ENCODE assay signal across 22 mouse cellular contexts in the genomic region with DNA sequence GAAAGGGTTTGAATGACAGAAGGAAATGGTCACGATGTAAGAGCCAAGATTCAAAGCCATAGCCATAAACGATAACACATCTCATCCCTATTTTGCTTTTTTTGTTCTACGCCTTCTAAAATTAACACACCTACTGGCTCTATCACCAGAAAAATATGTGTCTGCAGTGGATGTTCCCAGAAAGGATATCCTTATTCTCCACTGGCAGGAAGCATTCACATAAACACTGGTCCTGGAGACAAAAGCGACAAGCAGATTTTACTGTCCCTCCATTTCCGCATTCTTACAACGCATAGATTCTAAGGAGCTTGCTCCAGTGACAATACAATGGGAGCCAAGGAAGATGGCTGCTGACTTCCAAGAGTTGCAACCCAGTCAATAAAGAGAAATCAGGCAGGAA. TPM values are rescaled to one million over a fixed set of nuclear protein-coding genes. Genes with fewer than 3 reads are reported as not detected.
DNase-seq lines count a peak whose midpoint lies in the region; ATAC-seq and TF ChIP-seq lines count a peak whose summit lies in the region.
"Had no signal": no experiment of that assay in that cellular context is flagged by ENCODE, and none has a peak within 500 bp of the region (broad histone marks: within the 10 kb centered on the region; RNA-seq: fewer than 3 reads in every experiment).

No protein-coding gene starts in this region.

- peaks cover 6% of the 10 kb centered on the region; the same call in 1 of the 2 replicates for H3K36me3 ChIP-seq in heart, embryonic 13.5 days
- no peaks in the 10 kb centered on the region for H3K36me3 ChIP-seq in heart, embryonic 11.5 days (ENCODE audit: control insufficient read depth, insufficient read depth, low read length)
- no peaks in the 10 kb centered on the region; the same call in 1 of the 2 replicates for H3K36me3 ChIP-seq in lung, embryonic 16.5 days (ENCODE audit: control insufficient read depth, insufficient read depth, low read length)
- H3K36me3 ChIP-seq in lung, postnatal 0 days (ENCODE audit: insufficient read depth, low read length) = no peaks in the 10 kb centered on the region
- H3K36me3 ChIP-seq: embryonic facial prominence, embryonic 13.5 days had no signal

- H3K4me2 ChIP-seq in heart, embryonic 13.5 days = no peak overlapping the region
- no peak overlapping the region for H3K4me2 ChIP-seq in heart, embryonic 11.5 days
- no peak overlapping the region for H3K4me2 ChIP-seq in lung, embryonic 16.5 days (ENCODE audit: low read depth, low read length)
- H3K4me2 ChIP-seq in lung, postnatal 0 days (replicated peaks; ENCODE audit: low read depth, low read length) = no peak overlapping the region
- H3K4me2 ChIP-seq: embryonic facial prominence, embryonic 13.5 days; forebrain, embryonic 13.5 days; heart, embryonic 12.5 days; hindbrain, embryonic 14.5 days had no signal

- 73% methylated on average over 6 of the region's 6 CpGs for WGBS in heart, embryonic 13.5 days
- 87% methylated on average over 6 of the region's 6 CpGs for WGBS in heart, embryonic 11.5 days (ENCODE audit: insufficient replicate concordance)
- WGBS in lung, embryonic 16.5 days = 63% methylated on average over 6 of the region's 6 CpGs
- WGBS in lung, adult 2 months = 49% methylated on average over 6 of the region's 6 CpGs
- WGBS in lung, postnatal 0 days = 67% methylated on average over 6 of the region's 6 CpGs

- H3K27ac ChIP-seq in heart, embryonic 13.5 days (replicated peaks) = 0 out of 2 replicates have a peak overlapping the region, but pooled peaks have one; percentile 15
- no peak overlapping the region for H3K27ac ChIP-seq in heart, embryonic 11.5 days (ENCODE audit: low read depth, low read length)
- H3K27ac ChIP-seq in lung, embryonic 16.5 days (ENCODE audit: low read length) = no peak overlapping the region; the same call in 1 of the 2 replicates
- no peak overlapping the region for H3K27ac ChIP-seq in lung, postnatal 0 days (ENCODE audit: low read length)
- H3K27ac ChIP-seq: embryonic facial prominence, embryonic 13.5 days; forebrain, embryonic 13.5 days; hindbrain, embryonic 14.5 days had no signal

- H3K4me3 ChIP-seq in heart, embryonic 13.5 days = no peak overlapping the region
- no peak overlapping the region for H3K4me3 ChIP-seq in heart, embryonic 11.5 days (ENCODE audit: low read depth, low read length)
- no peak overlapping the region for H3K4me3 ChIP-seq in lung, embryonic 16.5 days (ENCODE audit: low read length)
- no peak overlapping the region for H3K4me3 ChIP-seq in lung, adult 2 months (replicated peaks; ENCODE audit: extremely low read depth, low read depth, low read length)
- no peak overlapping the region for H3K4me3 ChIP-seq in lung, postnatal 0 days (ENCODE audit: low read depth, low read length)
- H3K4me3 ChIP-seq: embryonic facial prominence, embryonic 13.5 days; forebrain, embryonic 13.5 days; heart, embryonic 12.5 days had no signal

- no peaks in the 10 kb centered on the region for H3K27me3 ChIP-seq in heart, embryonic 13.5 days (replicated peaks)
- H3K27me3 ChIP-seq in heart, embryonic 11.5 days (ENCODE audit: control insufficient read depth, insufficient read depth, low read length) = no peaks in the 10 kb centered on the region
- no peaks in the 10 kb centered on the region for H3K27me3 ChIP-seq in lung, embryonic 16.5 days (ENCODE audit: control insufficient read depth, insufficient read depth, low read depth, low read length)
- no peaks in the 10 kb centered on the region for H3K27me3 ChIP-seq in lung, postnatal 0 days (replicated peaks; ENCODE audit: insufficient read depth, low read length)
- H3K27me3 ChIP-seq: embryonic facial prominence, embryonic 13.5 days; forebrain, embryonic 13.5 days; heart, embryonic 12.5 days had no signal

- TF ChIP-seq CTCF in lung, adult 2 months (IDR thresholded peaks at IDR 0.05; ENCODE audit: insufficient read depth, low read length) = no peak
- no peak for TF ChIP-seq CTCF in lung, postnatal 0 days (IDR thresholded peaks at IDR 0.05)

- no peak for DNase-seq in lung, adult 2 months
- peak; percentile 55 for DNase-seq in lung, postnatal 0 days (ENCODE audit: low spot score)
- peak; percentile 15 for DNase-seq in lung, postnatal 36 days
- no peak for DNase-seq in gastrocnemius, adult 8-10 months (ENCODE audit: low spot score in 2 of 2)
- DNase-seq: adrenal gland, postnatal 10 days; cerebellum, adult 18-20 months; cerebellum, adult 9-11 months; cerebellum, postnatal 36 days; forebrain, postnatal 0 days; gastrocnemius, postnatal 10 days; heart, adult 18-20 months; heart, postnatal 10 days; heart, postnatal 4 days had no signal

- H3K4me1 ChIP-seq in heart, embryonic 13.5 days = peaks cover 38% of the 10 kb centered on the region
- no peaks in the 10 kb centered on the region for H3K4me1 ChIP-seq in heart, embryonic 11.5 days (ENCODE audit: control insufficient read depth, insufficient read depth, low read length)
- H3K4me1 ChIP-seq in lung, embryonic 16.5 days (replicated peaks; ENCODE audit: control insufficient read depth, insufficient read depth, low read length) = no peaks in the 10 kb centered on the region
- H3K4me1 ChIP-seq in lung, adult 2 months (ENCODE audit: control insufficient read depth, insufficient read depth, low read length) = peaks cover 5% of the 10 kb centered on the region
- H3K4me1 ChIP-seq in lung, postnatal 0 days (ENCODE audit: insufficient read depth, low read depth, low read length) = no peaks in the 10 kb centered on the region; the same call in 1 of the 2 replicates
- H3K4me1 ChIP-seq: embryonic facial prominence, embryonic 13.5 days; forebrain, embryonic 13.5 days had no signal

- no peak for ATAC-seq in heart, embryonic 13.5 days (ENCODE audit: extremely low read depth, insufficient number of reproducible peaks, low FRiP score, low TSS enrichment)
- ATAC-seq in heart, embryonic 11.5 days (replicated peaks; ENCODE audit: insufficient number of reproducible peaks, low FRiP score, low TSS enrichment) = no peak
- ATAC-seq in lung, embryonic 16.5 days (ENCODE audit: low read depth) = peak; percentile 65
- peak; percentile 64 for ATAC-seq in lung, postnatal 0 days
- ATAC-seq: forebrain, embryonic 13.5 days; forebrain, postnatal 0 days had no signal

- TF ChIP-seq POLR2A in lung, adult 2 months (IDR thresholded peaks at IDR 0.05; ENCODE audit: borderline replicate concordance, extremely low read depth, low read depth, low read length) = no peak

- H3K9ac ChIP-seq in heart, embryonic 13.5 days = no peak overlapping the region
- H3K9ac ChIP-seq in heart, embryonic 11.5 days (ENCODE audit: low read depth, low read length) = no peak overlapping the region
- no peak overlapping the region for H3K9ac ChIP-seq in lung, embryonic 16.5 days (ENCODE audit: low read length)
- no peak overlapping the region for H3K9ac ChIP-seq in lung, postnatal 0 days (replicated peaks; ENCODE audit: low read depth)
- H3K9ac ChIP-seq: embryonic facial prominence, embryonic 13.5 days; forebrain, embryonic 13.5 days; forebrain, postnatal 0 days; heart, embryonic 12.5 days; hindbrain, embryonic 14.5 days had no signal

- TF ChIP-seq EP300 in lung, postnatal 0 days (IDR thresholded peaks at IDR 0.05) = peak; percentile 93

- H3K9me3 ChIP-seq in heart, embryonic 13.5 days = no peaks in the 10 kb centered on the region
- no peaks in the 10 kb centered on the region for H3K9me3 ChIP-seq in heart, embryonic 11.5 days (replicated peaks; ENCODE audit: control insufficient read depth, low read length)
- no peaks in the 10 kb centered on the region for H3K9me3 ChIP-seq in lung, embryonic 16.5 days (ENCODE audit: control insufficient read depth, low read length)
- H3K9me3 ChIP-seq in lung, postnatal 0 days (ENCODE audit: low read length) = no peaks in the 10 kb centered on the region
- H3K9me3 ChIP-seq: embryonic facial prominence, embryonic 13.5 days; forebrain, embryonic 13.5 days; heart, embryonic 12.5 days had no signal

RNA-seq across cellular contexts. Expression of a gene that starts 57.3 kb away (rescaled TPM):
- polyA plus RNA-seq in heart, embryonic 13.5 days (2015; fragmentation: Nextera tagmentation; extraction: Ambion mirVana) = 10.0 and 12.2 TPM in 2 replicates
- 9.9 and 10.1 TPM in 2 replicates for polyA plus RNA-seq in heart, embryonic 11.5 days (2014; fragmentation: Nextera tagmentation; extraction: Ambion mirVana)
- polyA plus RNA-seq in lung, embryonic 16.5 days (2015; fragmentation: Nextera tagmentation; extraction: Ambion mirVana) = 2.1 and 3.0 TPM in 2 replicates
- 13.8 and 17.3 TPM in 2 replicates for polyA plus RNA-seq in lung, adult 2 months (2012; rRNA removed)
- polyA plus RNA-seq in lung, postnatal 0 days (2015; fragmentation: Nextera tagmentation; extraction: Ambion mirVana) = 7.6 and 8.7 TPM in 2 replicates
- total RNA-seq in gastrocnemius, adult 8-10 months (2022) = under 1 TPM in 3 of 4 experiments, not detected in 1; 0.08 to 0.19 (median 0.10) TPM
- total RNA-seq: MEL had no signal
- polyA plus RNA-seq: C2C12 had no signal

Comparison
In these comparisons a context has a peak if more than half of its experiments do, and no peak if none do; other contexts are left out.
1. DNase-seq: peak in lung, postnatal 0 days (single experiment) and lung, postnatal 36 days (single experiment); none in lung, adult 2 months (single experiment) and gastrocnemius, adult 8-10 months (0 of 2).
2. ATAC-seq: peak in lung, embryonic 16.5 days (single experiment) and lung, postnatal 0 days (single experiment); none in heart, embryonic 13.5 days (single experiment) and heart, embryonic 11.5 days (single experiment).